Mouse (Mus musculus): ENCODE measurements around the gene Nfia. TPM values are rescaled to one million over a fixed set of nuclear protein-coding genes. Genes with fewer than 3 reads are reported as not detected.

Gene Nfia
- polyA plus RNA-seq, 1 experiment from 2014 or later: 19.9 TPM

- 87% methylated on average over 5 of the region's 5 CpGs for WGBS
- no peaks in the 10 kb centered on the region for H3K27me3 ChIP-seq (ENCODE audit: insufficient read depth, low read length)
- H3K4me3 ChIP-seq (ENCODE audit: low read length): no peak overlapping the region
- H3K4me2 ChIP-seq (replicated peaks; ENCODE audit: low read depth, low read length): no peak overlapping the region
- H3K9ac ChIP-seq (replicated peaks; ENCODE audit: low read length): no peak overlapping the region
- no peak overlapping the region for H3K27ac ChIP-seq (ENCODE audit: low read length)
- H3K9me3 ChIP-seq (ENCODE audit: low read length): no peaks in the 10 kb centered on the region
- no peak for ATAC-seq (ENCODE audit: low FRiP score, low TSS enrichment)
- H3K4me1 ChIP-seq (ENCODE audit: insufficient read depth, low read length): no peaks in the 10 kb centered on the region
- no peaks in the 10 kb centered on the region for H3K36me3 ChIP-seq (ENCODE audit: insufficient read depth, low read length)
Measured at GRCm38 (mm10) chr4:97886220-97886619, 113.7 kb downstream of the Nfia start.

- Histone ChIP-seq H3K4me3 (ENCODE audit: low read length) (no peak overlapping the region), H3K4me2 (replicated peaks; ENCODE audit: low read depth, low read length) (no peak overlapping the region), H3K27me3 (ENCODE audit: insufficient read depth, low read length) (no peaks in the 10 kb centered on the region), H3K9ac (replicated peaks; ENCODE audit: low read length) (no peak overlapping the region), H3K4me1 (ENCODE audit: insufficient read depth, low read length) (no peaks in the 10 kb centered on the region), H3K27ac (ENCODE audit: low read length) (no peak overlapping the region), H3K36me3 (ENCODE audit: insufficient read depth, low read length) (no peaks in the 10 kb centered on the region), H3K9me3 (ENCODE audit: low read length) (no peaks in the 10 kb centered on the region)
- no peak for ATAC-seq (ENCODE audit: low FRiP score, low TSS enrichment)
- WGBS: 77% methylated on average over 1 of the region's 1 CpGs
Measured at GRCm38 (mm10) chr4:97887228-97887627, 114.7 kb downstream of the Nfia start.

- H3K4me2 ChIP-seq (replicated peaks; ENCODE audit: low read depth, low read length): no peak overlapping the region
- H3K9ac ChIP-seq (replicated peaks; ENCODE audit: low read length): no peak overlapping the region
- H3K27me3 ChIP-seq (ENCODE audit: insufficient read depth, low read length): no peaks in the 10 kb centered on the region
- no peak for ATAC-seq (ENCODE audit: low FRiP score, low TSS enrichment)
- no peaks in the 10 kb centered on the region for H3K36me3 ChIP-seq (ENCODE audit: insufficient read depth, low read length)
- no peaks in the 10 kb centered on the region for H3K9me3 ChIP-seq (ENCODE audit: low read length)
- WGBS: 79% methylated on average over 3 of the region's 3 CpGs
- 0 out of 2 replicates have a peak, but pooled peaks cover 7% of the 10 kb centered on the region for H3K4me1 ChIP-seq (ENCODE audit: insufficient read depth, low read length)
- H3K27ac ChIP-seq (ENCODE audit: low read length): no peak overlapping the region
- no peak overlapping the region for H3K4me3 ChIP-seq (ENCODE audit: low read length)
Measured at GRCm38 (mm10) chr4:97891063-97891462, 118.5 kb downstream of the Nfia start.

GRCm38 (mm10) chr4:97891611-97892010, 119.1 kb downstream of the Nfia start:
- Histone ChIP-seq H3K4me3 (ENCODE audit: low read length) (no peak overlapping the region), H3K4me2 (replicated peaks; ENCODE audit: low read depth, low read length) (no peak overlapping the region), H3K27me3 (ENCODE audit: insufficient read depth, low read length) (no peaks in the 10 kb centered on the region), H3K27ac (ENCODE audit: low read length) (no peak overlapping the region), H3K36me3 (ENCODE audit: insufficient read depth, low read length) (no peaks in the 10 kb centered on the region), H3K9ac (replicated peaks; ENCODE audit: low read length) (no peak overlapping the region), H3K4me1 (ENCODE audit: insufficient read depth, low read length) (0 out of 2 replicates have a peak, but pooled peaks cover 7% of the 10 kb centered on the region), H3K9me3 (ENCODE audit: low read length) (no peaks in the 10 kb centered on the region)
- no peak for ATAC-seq (ENCODE audit: low FRiP score, low TSS enrichment)
- WGBS: 78% methylated on average over 1 of the region's 1 CpGs

- WGBS: 82% methylated on average over 10 of the region's 10 CpGs
- ATAC-seq (ENCODE audit: low FRiP score, low TSS enrichment): no peak
Measured at GRCm38 (mm10) chr4:97893915-97894884, 121.7 kb downstream of the Nfia start.

GRCm38 (mm10) chr4:97895940-97896339, 123.4 kb downstream of the Nfia start:
- H3K27me3 ChIP-seq (ENCODE audit: insufficient read depth, low read length): no peaks in the 10 kb centered on the region
- H3K4me2 ChIP-seq (replicated peaks; ENCODE audit: low read depth, low read length): no peak overlapping the region
- no peak overlapping the region for H3K27ac ChIP-seq (ENCODE audit: low read length)
- no peak for ATAC-seq (ENCODE audit: low FRiP score, low TSS enrichment)
- no peaks in the 10 kb centered on the region for H3K36me3 ChIP-seq (ENCODE audit: insufficient read depth, low read length)
- no peak overlapping the region for H3K9ac ChIP-seq (replicated peaks; ENCODE audit: low read length)
- H3K9me3 ChIP-seq (ENCODE audit: low read length): no peaks in the 10 kb centered on the region
- H3K4me1 ChIP-seq (ENCODE audit: insufficient read depth, low read length): 0 out of 2 replicates have a peak, but pooled peaks cover 7% of the 10 kb centered on the region
- WGBS: 92% methylated on average over 5 of the region's 5 CpGs
- H3K4me3 ChIP-seq (ENCODE audit: low read length): no peak overlapping the region

More at GRCm38 (mm10) chr4:97893915-97894884, 121.7 kb downstream of the Nfia start:
- H3K36me3 ChIP-seq (ENCODE audit: insufficient read depth, low read length): no peaks in the 10 kb centered on the region
- H3K27me3 ChIP-seq (ENCODE audit: insufficient read depth, low read length): no peaks in the 10 kb centered on the region
- 0 out of 2 replicates have a peak, but pooled peaks cover 7% of the 10 kb centered on the region for H3K4me1 ChIP-seq (ENCODE audit: insufficient read depth, low read length)
- H3K9ac ChIP-seq (replicated peaks; ENCODE audit: low read length): no peak overlapping the region
- H3K4me2 ChIP-seq (replicated peaks; ENCODE audit: low read depth, low read length): no peak overlapping the region
- H3K9me3 ChIP-seq (ENCODE audit: low read length): no peaks in the 10 kb centered on the region
- H3K27ac ChIP-seq (ENCODE audit: low read length): no peak overlapping the region
- no peak overlapping the region for H3K4me3 ChIP-seq (ENCODE audit: low read length)

GRCm38 (mm10) chr4:97900256-97900944, 127.9 kb downstream of the Nfia start:
- Histone ChIP-seq H3K36me3 (ENCODE audit: insufficient read depth, low read length) (no peaks in the 10 kb centered on the region), H3K4me3 (ENCODE audit: low read length) (no peak overlapping the region), H3K9me3 (ENCODE audit: low read length) (no peaks in the 10 kb centered on the region), H3K4me2 (replicated peaks; ENCODE audit: low read depth, low read length) (no peak overlapping the region), H3K27me3 (ENCODE audit: insufficient read depth, low read length) (no peaks in the 10 kb centered on the region), H3K27ac (ENCODE audit: low read length) (no peak overlapping the region), H3K4me1 (ENCODE audit: insufficient read depth, low read length) (no peaks in the 10 kb centered on the region), H3K9ac (replicated peaks; ENCODE audit: low read length) (no peak overlapping the region)
- 82% methylated on average over 12 of the region's 12 CpGs for WGBS
- ATAC-seq (ENCODE audit: low FRiP score, low TSS enrichment): no peak

- Histone ChIP-seq H3K4me1 (ENCODE audit: insufficient read depth, low read length) (no peaks in the 10 kb centered on the region), H3K9me3 (ENCODE audit: low read length) (no peaks in the 10 kb centered on the region), H3K9ac (replicated peaks; ENCODE audit: low read length) (no peak overlapping the region), H3K27me3 (ENCODE audit: insufficient read depth, low read length) (no peaks in the 10 kb centered on the region), H3K36me3 (ENCODE audit: insufficient read depth, low read length) (peaks cover 5% of the 10 kb centered on the region), H3K27ac (ENCODE audit: low read length) (no peak overlapping the region), H3K4me2 (replicated peaks; ENCODE audit: low read depth, low read length) (no peak overlapping the region), H3K4me3 (ENCODE audit: low read length) (no peak overlapping the region)
- ATAC-seq (ENCODE audit: low FRiP score, low TSS enrichment): no peak
- 64% methylated on average over 4 of the region's 4 CpGs for WGBS
Measured at GRCm38 (mm10) chr4:97905826-97906225, 133.3 kb downstream of the Nfia start.

- no peaks in the 10 kb centered on the region for H3K27me3 ChIP-seq (ENCODE audit: insufficient read depth, low read length)
- no peaks in the 10 kb centered on the region for H3K4me1 ChIP-seq (ENCODE audit: insufficient read depth, low read length)
Measured at GRCm38 (mm10) chr4:97908576-97909147, 136.1 kb downstream of the Nfia start.

More at GRCm38 (mm10) chr4:97908576-97909147, 136.1 kb downstream of the Nfia start:
- Histone ChIP-seq H3K4me3 (ENCODE audit: low read length) (no peak overlapping the region), H3K9me3 (ENCODE audit: low read length) (no peaks in the 10 kb centered on the region), H3K9ac (replicated peaks; ENCODE audit: low read length) (no peak overlapping the region), H3K4me2 (replicated peaks; ENCODE audit: low read depth, low read length) (no peak overlapping the region), H3K27ac (ENCODE audit: low read length) (no peak overlapping the region), H3K36me3 (ENCODE audit: insufficient read depth, low read length) (peaks cover 6% of the 10 kb centered on the region)
- ATAC-seq (ENCODE audit: low FRiP score, low TSS enrichment): no peak
- 68% methylated on average over 4 of the region's 4 CpGs for WGBS

Measured in kidney, embryonic 16.5 days (tissue).